Mouse (Mus musculus): ENCODE measurements at regions not wholly inside any gene's neighbourhood (a gene's known extent, or its start where the extent isn't known, plus 50 kb on each side); places are given as distances from the start of the nearest gene placed in this dataset.
"Not testable (repeated sequence)": the region's sequence is repeated elsewhere in the genome, so short reads cannot be mapped to it uniquely, and the experiment has no call there.

GRCm38 (mm10) chr3:7306800-7307199, 686.6 kb upstream of the 1700008P02Rik start:
- POLR2A ChIA-PET, result interaction anchor here in 1 of 4 experiments (0.7 kb wide), 1 partner anchor 50 kb away, joined by 3 read pairs; no protein-coding TSS in a partner anchor

GRCm38 (mm10) chr3:7298511-7298910, 678.3 kb upstream of the 1700008P02Rik start:
- ChIA-PET CTCF (no interaction called here), POLR2A (no interaction called here)

More at GRCm38 (mm10) chr3:7306800-7307199, 686.6 kb upstream of the 1700008P02Rik start:
- CTCF ChIA-PET, result no interaction called here

GRCm38 (mm10) chr3:7291026-7291425, 670.8 kb upstream of the 1700008P02Rik start:
- ChIA-PET CTCF (interaction anchor here in 1 of 4 experiments (0.7 kb wide), 1 partner anchor 8 kb away, joined by 3 read pairs; no protein-coding TSS in a partner anchor), POLR2A (no interaction called here)

DNA sequence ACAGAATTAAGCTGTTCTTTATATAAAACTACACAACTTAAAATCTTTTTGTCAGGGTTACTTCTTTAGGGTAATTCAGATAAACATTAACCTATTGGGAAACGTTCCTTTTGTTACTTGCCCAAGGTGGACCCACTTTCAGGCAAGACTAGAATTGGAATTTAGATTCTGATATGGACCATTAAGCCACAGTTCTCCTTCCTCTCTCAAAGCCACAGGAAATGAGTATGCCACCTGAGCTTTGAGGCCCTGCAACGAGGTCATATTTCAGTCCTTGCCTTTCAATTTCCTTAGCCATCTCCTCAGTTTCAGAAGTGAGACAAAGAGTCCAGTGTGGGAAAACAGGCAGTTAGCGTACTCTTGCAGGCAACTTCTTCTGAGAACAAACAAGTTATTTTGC, 637.3 kb upstream of the 1700008P02Rik start:
- CTCF ChIA-PET, result no interaction called here
- POLR2A ChIA-PET, result no interaction called here

GRCm38 (mm10) chr3:7248337-7248736, 628.1 kb upstream of the 1700008P02Rik start:
- POLR2A ChIA-PET, result no interaction called here
- CTCF ChIA-PET, result no interaction called here

DNA sequence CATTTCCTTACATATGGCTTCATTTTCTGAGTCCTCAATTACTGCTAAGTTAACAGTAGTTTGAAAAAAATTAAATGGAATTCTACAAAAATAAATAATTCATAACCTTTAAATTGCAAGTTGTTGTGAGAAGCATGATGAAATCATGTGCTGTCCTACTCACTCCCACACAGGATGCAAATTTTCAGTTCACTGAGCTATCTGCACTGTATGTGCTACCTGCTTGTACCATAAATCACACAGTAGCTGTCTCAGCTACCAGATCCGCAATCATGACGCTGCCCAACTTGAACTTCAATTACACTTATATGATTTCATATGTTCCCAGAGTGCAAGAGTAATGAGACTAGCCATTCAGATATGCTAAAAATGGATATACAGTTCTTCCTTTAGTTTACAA, 609.5 kb upstream of the 1700008P02Rik start:
- CTCF ChIA-PET, result interaction anchor here in 1 of 4 experiments (0.6 kb wide), 1 partner anchor 10 kb away, joined by 3 read pairs; no protein-coding TSS in a partner anchor
- POLR2A ChIA-PET, result no interaction called here

GRCm38 (mm10) chr3:7188531-7188930, 568.3 kb upstream of the 1700008P02Rik start:
- POLR2A ChIA-PET, CTCF ChIA-PET: not testable (repeated sequence)

- CTCF ChIA-PET, result no interaction called here
Observed at GRCm38 (mm10) chr3:7166596-7166995, 546.4 kb upstream of the 1700008P02Rik start.

GRCm38 (mm10) chr3:7138996-7139395, 518.8 kb upstream of the 1700008P02Rik start:
- ChIA-PET POLR2A (interaction anchor here in 1 of 4 experiments (0.7 kb wide), 1 partner anchor 1039 kb away, joined by 3 read pairs; no protein-coding TSS in a partner anchor), CTCF (no interaction called here)

More at GRCm38 (mm10) chr3:7166596-7166995, 546.4 kb upstream of the 1700008P02Rik start:
- POLR2A ChIA-PET, result interaction anchor here in 1 of 4 experiments (0.9 kb wide), 1 partner anchor 25 kb away, joined by 3 read pairs; no protein-coding TSS in a partner anchor

DNA sequence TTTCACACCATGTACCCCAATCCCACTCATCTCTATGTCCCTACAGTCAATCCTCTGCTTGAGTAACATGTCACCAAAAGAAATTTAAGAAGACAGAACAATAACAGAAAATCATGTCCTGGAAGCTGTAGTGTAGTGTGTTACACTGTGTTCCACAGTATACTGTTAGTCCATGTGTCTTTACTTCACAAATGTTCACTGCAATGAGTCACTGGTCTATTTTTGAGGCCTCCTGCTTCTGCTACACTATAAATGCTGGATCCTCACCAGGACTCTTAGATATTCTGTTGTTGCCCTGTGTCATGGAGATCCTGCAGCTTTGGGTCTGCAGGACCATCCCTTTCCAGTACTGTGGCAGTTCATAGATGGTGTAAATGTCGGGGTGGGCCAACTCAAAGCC, 514.5 kb upstream of the 1700008P02Rik start:
- POLR2A ChIA-PET, result no interaction called here
- CTCF ChIA-PET, result no interaction called here
